Mouse (Mus musculus) kidney, postnatal 0 days (tissue): ENCODE data around the gene Fbxl17. TPM values are rescaled to one million over a fixed set of nuclear protein-coding genes. Genes with fewer than 3 reads are reported as not detected.

Experiments used
- ATAC-seq: fragments of 200-750 bp; cut with Nextera tagmentation; replicated peaks from 2 replicates; pipeline ENCODE4 v1.8.0; 2017; ENCODE audit warnings: low read depth, moderate number of reproducible peaks, moderate TSS enrichment, moderate library complexity; ENCODE audit not compliant: low FRiP score
- DNase-seq: peaks from one replicate; pipeline ENCODE4 v3.0.0-alpha.2; 2016; ENCODE audit warnings: low spot score
- H3K27ac ChIP-seq: fragments of 300-500 bp; sonication (generic); 2 replicates; pipeline ENCODE4 v1.5.1; 2014; ENCODE audit warnings: mild to moderate bottlenecking
- H3K27me3 ChIP-seq: fragments of 300-500 bp; sonication (generic); 2 replicates; pipeline ENCODE4 v1.6.1; 2014; ENCODE audit warnings: low read length, mixed read lengths; ENCODE audit not compliant: insufficient read depth
- H3K36me3 ChIP-seq: fragments of 300-500 bp; sonication (generic); 2 replicates; pipeline ENCODE4 v1.6.1; 2014; ENCODE audit warnings: low read length, mixed read lengths; ENCODE audit not compliant: insufficient read depth
- H3K4me1 ChIP-seq: fragments of 300-500 bp; sonication (generic); replicated peaks from 2 replicates; pipeline ENCODE4 v1.6.1; 2014; ENCODE audit warnings: antibody characterized with exemption, low read length, mixed read lengths; ENCODE audit not compliant: insufficient read depth
- H3K4me2 ChIP-seq: fragments of 300-500 bp; sonication (generic); 2 replicates; pipeline ENCODE4 v1.6.1; 2014; ENCODE audit warnings: mild to moderate bottlenecking, low read length, moderate library complexity, mixed read lengths
- H3K4me3 ChIP-seq: fragments of 300-500 bp; sonication (generic); replicated peaks from 2 replicates; pipeline ENCODE4 v1.5.1; 2014; ENCODE audit warnings: low read depth, low read length
- H3K9ac ChIP-seq: fragments of 300-500 bp; sonication (generic); 2 replicates; pipeline ENCODE4 v1.6.1; 2014; ENCODE audit warnings: low read depth, low read length
- H3K9me3 ChIP-seq: fragments of 300-500 bp; sonication (generic); replicated peaks from 2 replicates; pipeline ENCODE4 v1.6.1; 2016; ENCODE audit warnings: low read length, inconsistent platforms, mixed read lengths
- CTCF ChIP-seq: IDR thresholded peaks from 2 replicates; pipeline ENCODE4 v1.5.1; 2016; ENCODE audit warnings: antibody characterized with exemption, low read depth, mild to moderate bottlenecking, moderate library complexity
- WGBS: fragments of 180-500 bp; shearing (Covaris S2); extraction: QIAGEN DNeasy Blood & Tissue Kit; methylation state at CpG from one replicate; pipeline ENCODE4 v1.1.7; 2014; 5-methylcytosine and 5-hydroxymethylcytosine counted together
- polyA plus RNA-seq: library from polyadenylated mRNA; unstranded; fragments of >200 nt; fragmentation: Nextera tagmentation; extraction: Ambion mirVana; gene quantifications from 2 replicates; pipeline ENCODE4 v1.2.1, GENCODE M21; 2015

The Fbxl17 gene
- 6.5 and 9.0 TPM in 2 replicates for polyA plus RNA-seq

- no peaks in the 10 kb centered on the region for H3K36me3 ChIP-seq
- peak within 1 kb of the TSS; percentile 78 for H3K4me2 ChIP-seq
- no peaks in the 10 kb centered on the region for H3K27me3 ChIP-seq
- no peak for TF ChIP-seq CTCF
- peaks cover 13% of the 10 kb centered on the region for H3K4me1 ChIP-seq
- no peaks in the 10 kb centered on the region for H3K9me3 ChIP-seq
- WGBS = under 1% methylated on average over 50 of the region's 80 CpGs
- peak within 1 kb of the TSS; percentile 100 for H3K27ac ChIP-seq
- H3K4me3 ChIP-seq = peak within 1 kb of the TSS; percentile 91
- peak; percentile 59 for DNase-seq
- H3K9ac ChIP-seq = peak within 1 kb of the TSS; percentile 99
- ATAC-seq = peak; percentile 74
These were observed at the start of gene Fbxl17 for GRCm38 (mm10) chr17:63499636-63500155. Gene Fbxl17 (minus strand): TSS chr17:63500017.

DNA sequence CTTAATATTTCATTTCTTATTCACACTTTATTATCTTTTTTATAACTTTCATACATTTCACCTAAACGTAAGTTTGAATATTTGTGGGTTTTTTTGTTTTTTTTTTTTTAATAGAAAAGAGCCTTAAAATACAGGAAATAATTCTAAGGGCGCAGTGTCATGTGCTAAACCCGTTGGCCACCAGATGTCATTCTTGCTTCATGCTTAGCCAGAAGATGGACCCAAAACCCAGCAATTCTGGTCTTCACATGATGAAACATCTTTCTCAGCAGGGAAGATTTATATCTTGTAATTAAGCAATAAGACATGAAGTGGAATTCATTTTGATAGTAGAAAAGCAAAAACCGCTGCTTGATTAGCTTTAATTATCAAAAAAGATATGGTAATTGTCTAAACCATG lies 47.6 kb upstream of the Fbxl17 start:
- H3K4me1 ChIP-seq = no peaks in the 10 kb centered on the region
- 75% methylated on average over 4 of the region's 4 CpGs for WGBS
- no peaks in the 10 kb centered on the region for H3K27me3 ChIP-seq
- H3K9ac ChIP-seq = no peak overlapping the region
- ATAC-seq = no peak
- no peaks in the 10 kb centered on the region for H3K36me3 ChIP-seq
- H3K27ac ChIP-seq = no peak overlapping the region
- no peaks in the 10 kb centered on the region for H3K9me3 ChIP-seq
- no peak overlapping the region for H3K4me2 ChIP-seq
- peak; percentile 65 for TF ChIP-seq CTCF
- H3K4me3 ChIP-seq = no peak overlapping the region
- peak; percentile 42 for DNase-seq

DNA sequence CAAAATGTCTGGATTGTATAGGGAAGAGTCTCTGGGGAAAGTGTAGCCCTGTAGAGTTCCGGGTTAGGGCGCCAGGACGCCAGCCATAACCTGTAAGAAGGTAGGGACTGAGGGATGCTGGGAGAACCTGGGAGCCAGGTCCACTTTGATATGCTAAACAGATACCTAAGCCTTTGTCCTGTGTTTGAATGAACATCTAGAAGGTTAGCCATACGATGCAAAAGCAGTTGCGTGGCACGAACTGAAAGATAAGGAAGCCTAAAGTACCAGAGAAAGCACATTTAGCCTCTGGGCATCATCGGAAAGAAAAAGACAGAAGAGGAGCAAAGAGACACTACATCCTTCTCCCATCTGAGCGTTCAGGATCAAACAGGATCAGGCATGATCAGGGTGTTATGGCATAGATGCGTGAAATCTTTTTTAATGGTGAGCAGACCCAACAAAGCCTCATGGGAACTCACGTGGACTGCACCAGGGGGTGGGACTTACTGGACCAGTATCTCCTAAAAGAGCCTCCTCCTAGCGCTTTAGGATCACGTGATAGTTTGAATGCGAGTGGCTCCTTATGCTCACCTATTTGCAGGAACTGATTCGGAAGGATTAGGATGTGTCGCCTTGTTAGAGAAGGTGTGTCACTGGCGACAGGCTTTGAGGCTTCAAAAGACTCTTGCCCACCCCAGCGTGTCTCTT lies 34.9 kb upstream of the Fbxl17 start:
- no peaks in the 10 kb centered on the region for H3K4me1 ChIP-seq
- no peak overlapping the region for H3K9ac ChIP-seq
- H3K27ac ChIP-seq = no peak overlapping the region
- 90% methylated on average over 17 of the region's 17 CpGs for WGBS
- no peak for DNase-seq
- H3K9me3 ChIP-seq = no peaks in the 10 kb centered on the region
- no peak overlapping the region for H3K4me3 ChIP-seq
- no peaks in the 10 kb centered on the region for H3K36me3 ChIP-seq
- no peak for ATAC-seq
- no peaks in the 10 kb centered on the region for H3K27me3 ChIP-seq
- TF ChIP-seq CTCF = no peak
- H3K4me2 ChIP-seq = no peak overlapping the region

GRCm38 (mm10) chr17:63533074-63533836 lies 33.4 kb upstream of the Fbxl17 start:
- Histone ChIP-seq H3K9ac (no peak overlapping the region), H3K36me3 (no peaks in the 10 kb centered on the region), H3K4me1 (no peaks in the 10 kb centered on the region), H3K4me3 (no peak overlapping the region), H3K4me2 (no peak overlapping the region), H3K27me3 (no peaks in the 10 kb centered on the region), H3K27ac (no peak overlapping the region), H3K9me3 (no peaks in the 10 kb centered on the region)
- 31% methylated on average over 6 of the region's 6 CpGs for WGBS
- no peak for TF ChIP-seq CTCF
- ATAC-seq = no peak
- no peak for DNase-seq

GRCm38 (mm10) chr17:63529476-63529875 lies 29.7 kb upstream of the Fbxl17 start:
- no peaks in the 10 kb centered on the region for H3K27me3 ChIP-seq
- H3K9ac ChIP-seq = no peak overlapping the region
- H3K27ac ChIP-seq = no peak overlapping the region
- H3K36me3 ChIP-seq = no peaks in the 10 kb centered on the region
- H3K4me1 ChIP-seq = no peaks in the 10 kb centered on the region
- no peaks in the 10 kb centered on the region for H3K9me3 ChIP-seq
- no peak for TF ChIP-seq CTCF
- no peak overlapping the region for H3K4me2 ChIP-seq
- DNase-seq (no peak), ATAC-seq (no peak)
- H3K4me3 ChIP-seq = no peak overlapping the region
- WGBS = 66% methylated on average over 6 of the region's 6 CpGs

GRCm38 (mm10) chr17:63520691-63521090 lies 20.9 kb upstream of the Fbxl17 start:
- Histone ChIP-seq H3K4me1 (no peaks in the 10 kb centered on the region), H3K9ac (no peak overlapping the region), H3K27me3 (no peaks in the 10 kb centered on the region), H3K9me3 (no peaks in the 10 kb centered on the region), H3K36me3 (no peaks in the 10 kb centered on the region), H3K4me3 (no peak overlapping the region), H3K27ac (no peak overlapping the region), H3K4me2 (no peak overlapping the region)
- DNase-seq (no peak), ATAC-seq (no peak)
- WGBS = 82% methylated on average over 2 of the region's 2 CpGs
- TF ChIP-seq CTCF = no peak
